Mouse (Mus musculus): Measurements from ENCODE around the gene Cacfd1. TPM values are rescaled to one million over a fixed set of nuclear protein-coding genes. Genes with fewer than 3 reads are reported as not detected.

Gene Cacfd1
- polyA plus RNA-seq, 1 experiment from 2014 or later: 103 TPM

- no peaks in the 10 kb centered on the region for H3K9me3 ChIP-seq
- peak overlapping the region; percentile 61 for H3K27ac ChIP-seq (replicated peaks)
- peak overlapping the region; percentile 56 for H3K4me2 ChIP-seq
- ATAC-seq (ENCODE audit: low FRiP score, low read depth): no peak
- H3K4me1 ChIP-seq (replicated peaks): peaks cover 14% of the 10 kb centered on the region
- 0 out of 2 replicates have a peak overlapping the region, but pooled peaks have one; percentile 39 for H3K9ac ChIP-seq
- WGBS: 79% methylated on average over 4 of the region's 4 CpGs
- peak overlapping the region; percentile 42 for H3K4me3 ChIP-seq
- H3K36me3 ChIP-seq: no peaks in the 10 kb centered on the region
- peaks cover 8% of the 10 kb centered on the region; the same call in 1 of the 2 replicates for H3K27me3 ChIP-seq
Observed at GRCm38 (mm10) chr2:27028437-27029015, 18.8 kb downstream of the Cacfd1 start.

DNA sequence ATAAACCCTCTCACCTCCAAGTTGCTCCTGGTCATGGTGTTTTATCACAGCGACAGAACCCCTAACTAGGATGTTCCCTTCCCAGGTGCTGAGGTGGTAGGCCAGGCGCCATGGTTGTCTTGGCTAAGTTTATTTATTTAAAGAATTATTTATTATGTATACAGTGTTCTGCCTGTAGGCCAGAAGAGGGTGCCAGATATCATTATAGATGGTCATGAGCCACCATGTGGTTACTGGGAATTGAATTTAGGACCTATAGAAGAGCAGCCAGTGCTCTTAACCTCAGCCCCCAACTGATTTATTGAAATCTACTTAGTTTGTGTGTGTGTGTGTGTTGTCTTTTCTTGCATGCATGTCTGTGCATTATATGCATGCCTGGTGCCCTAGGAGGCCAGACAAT is 22.6 kb downstream of the Cacfd1 start:
- no peak for ATAC-seq (ENCODE audit: low FRiP score, low read depth)
- H3K36me3 ChIP-seq: no peaks in the 10 kb centered on the region
- H3K4me1 ChIP-seq (replicated peaks): peaks cover 4% of the 10 kb centered on the region
- WGBS: 84% methylated on average over 2 of the region's 2 CpGs
- H3K9me3 ChIP-seq: no peaks in the 10 kb centered on the region
- H3K27ac ChIP-seq (replicated peaks): no peak overlapping the region
- no peak overlapping the region for H3K4me2 ChIP-seq
- H3K4me3 ChIP-seq: no peak overlapping the region
- no peak overlapping the region for H3K9ac ChIP-seq
- H3K27me3 ChIP-seq: peaks cover 8% of the 10 kb centered on the region; the same call in 1 of the 2 replicates

GRCm38 (mm10) chr2:27036003-27036402 is 26.3 kb downstream of the Cacfd1 start:
- Histone ChIP-seq H3K27me3 (no peaks in the 10 kb centered on the region), H3K4me1 (replicated peaks) (0 out of 2 replicates have a peak, but pooled peaks cover 2% of the 10 kb centered on the region), H3K9ac (no peak overlapping the region), H3K4me3 (no peak overlapping the region), H3K27ac (replicated peaks) (no peak overlapping the region), H3K4me2 (no peak overlapping the region), H3K36me3 (no peaks in the 10 kb centered on the region), H3K9me3 (no peaks in the 10 kb centered on the region)
- ATAC-seq (ENCODE audit: low FRiP score, low read depth): no peak
- 71% methylated on average over 3 of the region's 3 CpGs for whole genome bisulfite sequencing

DNA sequence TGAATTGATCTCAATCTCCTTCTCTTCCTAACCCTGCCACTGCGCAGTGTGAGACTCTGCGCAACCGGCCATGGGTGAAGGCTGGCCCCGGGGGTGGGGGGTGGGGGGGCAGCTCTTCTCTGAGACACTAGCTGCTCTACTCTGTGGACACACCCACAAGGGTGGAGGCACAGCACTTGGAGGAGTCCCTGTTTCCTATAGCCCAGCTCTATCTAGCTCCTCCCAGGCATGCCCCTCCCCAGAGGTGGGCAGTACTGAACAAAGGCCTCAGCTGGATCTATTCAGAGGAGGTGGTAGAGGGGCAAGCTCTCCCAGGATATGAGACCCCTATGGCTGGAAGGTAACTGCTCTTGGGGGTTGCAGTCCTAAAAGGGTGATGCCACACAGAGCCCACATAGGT is 27.3 kb downstream of the Cacfd1 start:
- 55% methylated on average over 4 of the region's 4 CpGs for WGBS
- no peak overlapping the region for H3K4me2 ChIP-seq
- H3K36me3 ChIP-seq: no peaks in the 10 kb centered on the region
- no peak overlapping the region for H3K27ac ChIP-seq (replicated peaks)
- ATAC-seq (ENCODE audit: low FRiP score, low read depth): no peak
- H3K9ac ChIP-seq: no peak overlapping the region
- no peaks in the 10 kb centered on the region for H3K27me3 ChIP-seq
- H3K4me3 ChIP-seq: no peak overlapping the region
- H3K4me1 ChIP-seq (replicated peaks): 0 out of 2 replicates have a peak, but pooled peaks cover 2% of the 10 kb centered on the region
- no peaks in the 10 kb centered on the region for H3K9me3 ChIP-seq

GRCm38 (mm10) chr2:27038596-27038995 is 28.9 kb downstream of the Cacfd1 start:
- no peak for ATAC-seq (ENCODE audit: low FRiP score, low read depth)
- Histone ChIP-seq H3K27ac (replicated peaks) (no peak overlapping the region), H3K4me2 (no peak overlapping the region), H3K27me3 (no peaks in the 10 kb centered on the region), H3K36me3 (no peaks in the 10 kb centered on the region), H3K9ac (no peak overlapping the region), H3K9me3 (no peaks in the 10 kb centered on the region), H3K4me3 (no peak overlapping the region), H3K4me1 (replicated peaks) (0 out of 2 replicates have a peak, but pooled peaks cover 3% of the 10 kb centered on the region)
- 3% methylated on average over 3 of the region's 3 CpGs for WGBS

DNA sequence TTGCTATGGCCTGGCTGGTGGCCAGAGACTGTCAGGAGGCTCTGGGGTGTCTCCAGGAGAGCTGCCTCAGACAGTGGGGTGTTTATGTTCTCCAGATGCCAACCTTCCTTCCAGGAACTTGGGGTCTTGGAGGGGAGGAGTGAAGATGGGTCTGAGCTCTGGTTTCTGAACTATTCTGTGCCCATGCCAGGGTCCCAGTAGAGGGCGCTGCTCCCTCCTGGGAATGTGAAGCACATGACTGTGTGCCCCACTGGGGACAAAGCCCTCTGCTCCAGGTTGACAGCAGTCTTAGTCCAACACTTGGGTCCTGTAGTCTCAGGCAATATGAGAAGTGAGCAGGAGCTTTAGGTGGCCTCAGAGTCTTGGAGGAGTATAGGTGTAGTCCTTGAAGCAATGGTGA is 29.6 kb downstream of the Cacfd1 start:
- WGBS: 7% methylated on average over 1 of the region's 1 CpGs
- ATAC-seq (ENCODE audit: low FRiP score, low read depth): no peak
- H3K27me3 ChIP-seq: no peaks in the 10 kb centered on the region
- 0 out of 2 replicates have a peak, but pooled peaks cover 5% of the 10 kb centered on the region for H3K4me1 ChIP-seq (replicated peaks)
- H3K9ac ChIP-seq: no peak overlapping the region
- no peak overlapping the region for H3K4me3 ChIP-seq
- no peaks in the 10 kb centered on the region for H3K36me3 ChIP-seq
- no peak overlapping the region for H3K4me2 ChIP-seq
- no peak overlapping the region for H3K27ac ChIP-seq (replicated peaks)
- H3K9me3 ChIP-seq: no peaks in the 10 kb centered on the region

DNA sequence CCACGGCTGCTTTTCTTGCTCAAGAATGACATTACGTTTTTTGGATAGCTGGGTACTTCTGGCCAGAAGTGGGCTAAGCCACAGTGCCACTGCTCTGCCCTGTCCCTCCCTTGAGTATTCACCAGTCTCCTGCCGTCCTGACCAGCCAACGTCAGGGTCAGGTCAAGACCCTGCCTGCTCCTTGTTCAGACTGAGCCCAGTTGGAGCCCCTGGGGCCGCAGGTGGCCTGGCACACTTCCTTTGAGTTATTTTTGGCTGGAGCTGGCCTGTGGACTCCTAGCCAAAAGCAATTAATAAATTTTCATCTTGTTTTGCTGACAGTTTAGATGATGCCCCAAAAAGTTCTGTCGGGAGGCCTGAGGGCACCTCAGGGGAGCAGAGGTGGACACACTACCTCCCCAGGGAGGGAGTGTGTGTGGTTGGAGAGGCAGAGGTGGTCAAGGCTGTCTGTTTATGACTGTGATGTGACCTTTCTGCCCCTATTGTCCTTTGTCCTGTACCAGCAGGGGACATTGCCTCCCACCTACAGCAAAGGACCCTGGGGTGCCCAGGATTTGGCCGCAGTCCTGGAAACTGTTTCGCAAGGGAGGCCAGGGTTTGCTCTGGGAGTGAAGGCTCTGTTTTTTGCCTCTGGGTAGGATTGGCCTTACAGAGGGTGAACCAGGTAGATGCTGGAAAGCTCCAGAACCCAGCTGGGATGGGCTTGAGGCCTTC is 32.6 kb downstream of the Cacfd1 start:
- Histone ChIP-seq H3K4me2 (no peak overlapping the region), H3K9ac (no peak overlapping the region), H3K36me3 (no peaks in the 10 kb centered on the region), H3K27me3 (no peaks in the 10 kb centered on the region), H3K9me3 (no peaks in the 10 kb centered on the region), H3K4me3 (no peak overlapping the region), H3K27ac (replicated peaks) (no peak overlapping the region), H3K4me1 (replicated peaks) (0 out of 2 replicates have a peak, but pooled peaks cover 5% of the 10 kb centered on the region)
- no peak for ATAC-seq (ENCODE audit: low FRiP score, low read depth)
- WGBS: 73% methylated on average over 8 of the region's 8 CpGs

DNA sequence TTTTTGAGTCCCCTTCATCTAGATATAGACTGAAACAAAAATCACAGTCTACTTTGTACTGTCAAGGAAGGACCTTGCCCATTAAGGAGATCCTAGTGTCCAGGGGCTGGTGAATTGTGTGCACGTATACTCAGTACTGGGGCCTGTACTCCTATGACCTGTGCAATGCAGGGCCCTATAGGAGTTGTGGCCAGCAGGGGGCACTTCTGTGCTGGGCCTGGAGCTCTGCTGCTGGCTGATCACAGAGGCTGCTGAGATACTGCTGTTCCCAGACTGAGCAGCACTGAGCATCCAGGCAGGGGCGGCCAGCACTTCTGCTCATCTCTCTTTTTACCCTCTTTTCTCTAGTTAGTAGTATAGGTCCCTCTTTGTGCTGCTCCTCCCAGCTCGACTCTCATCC is 33.7 kb downstream of the Cacfd1 start:
- no peak overlapping the region for H3K9ac ChIP-seq
- H3K4me2 ChIP-seq: no peak overlapping the region
- H3K4me3 ChIP-seq: no peak overlapping the region
- 0 out of 2 replicates have a peak, but pooled peaks cover 3% of the 10 kb centered on the region for H3K4me1 ChIP-seq (replicated peaks)
- ATAC-seq (ENCODE audit: low FRiP score, low read depth): peak; percentile 94
- no peaks in the 10 kb centered on the region for H3K27me3 ChIP-seq
- no peaks in the 10 kb centered on the region for H3K9me3 ChIP-seq
- no peaks in the 10 kb centered on the region for H3K36me3 ChIP-seq
- WGBS: 24% methylated on average over 3 of the region's 3 CpGs
- no peak overlapping the region for H3K27ac ChIP-seq (replicated peaks)

- 67% methylated on average over 4 of the region's 4 CpGs for WGBS
- H3K27ac ChIP-seq (replicated peaks): no peak overlapping the region
- no peak overlapping the region for H3K9ac ChIP-seq
- H3K9me3 ChIP-seq: no peaks in the 10 kb centered on the region
- H3K4me3 ChIP-seq: no peak overlapping the region
- H3K27me3 ChIP-seq: no peaks in the 10 kb centered on the region
- no peak for ATAC-seq (ENCODE audit: low FRiP score, low read depth)
- 0 out of 2 replicates have a peak, but pooled peaks cover 3% of the 10 kb centered on the region for H3K4me1 ChIP-seq (replicated peaks)
- no peak overlapping the region for H3K4me2 ChIP-seq
- H3K36me3 ChIP-seq: no peaks in the 10 kb centered on the region
Observed at GRCm38 (mm10) chr2:27044166-27044565, 34.4 kb downstream of the Cacfd1 start.

- ATAC-seq (ENCODE audit: low FRiP score, low read depth): no peak
- WGBS: 86% methylated on average over 3 of the region's 3 CpGs
- Histone ChIP-seq H3K9me3 (no peaks in the 10 kb centered on the region), H3K4me2 (no peak overlapping the region), H3K36me3 (no peaks in the 10 kb centered on the region), H3K4me1 (replicated peaks) (0 out of 2 replicates have a peak, but pooled peaks cover 3% of the 10 kb centered on the region), H3K9ac (no peak overlapping the region), H3K4me3 (no peak overlapping the region), H3K27ac (replicated peaks) (no peak overlapping the region), H3K27me3 (no peaks in the 10 kb centered on the region)
Observed at GRCm38 (mm10) chr2:27044641-27045040, 34.9 kb downstream of the Cacfd1 start.

GRCm38 (mm10) chr2:27045979-27046770 is 36.4 kb downstream of the Cacfd1 start:
- no peak overlapping the region for H3K27ac ChIP-seq (replicated peaks)
- H3K9ac ChIP-seq: no peak overlapping the region
- H3K27me3 ChIP-seq: no peaks in the 10 kb centered on the region
- no peaks in the 10 kb centered on the region for H3K9me3 ChIP-seq
- 58% methylated on average over 8 of the region's 8 CpGs for WGBS
- no peaks in the 10 kb centered on the region for H3K36me3 ChIP-seq
- H3K4me2 ChIP-seq: no peak overlapping the region
- no peak overlapping the region for H3K4me3 ChIP-seq
- no peak for ATAC-seq (ENCODE audit: low FRiP score, low read depth)
- 0 out of 2 replicates have a peak, but pooled peaks cover 3% of the 10 kb centered on the region for H3K4me1 ChIP-seq (replicated peaks)

DNA sequence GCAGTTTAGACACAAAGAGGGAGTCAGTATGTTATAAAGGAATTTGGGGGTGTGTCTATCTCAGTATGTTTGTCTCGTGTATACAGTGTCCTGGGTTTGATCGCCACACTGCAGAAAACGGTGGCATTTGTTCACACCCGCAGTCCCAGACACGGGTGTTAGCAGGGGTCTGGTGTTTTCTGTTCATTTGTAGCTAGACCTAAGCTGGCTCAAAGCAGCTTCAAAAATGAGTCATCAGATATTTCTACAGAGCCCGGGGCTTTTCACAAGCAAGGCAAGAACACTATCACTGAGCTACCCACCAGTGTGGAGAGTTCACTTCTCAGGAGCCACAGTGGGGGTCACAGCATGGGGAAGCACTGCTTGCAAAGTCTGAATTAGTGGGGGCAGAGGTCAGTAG is 39.7 kb downstream of the Cacfd1 start:
- no peaks in the 10 kb centered on the region for H3K4me1 ChIP-seq (replicated peaks)
- H3K9ac ChIP-seq: no peak overlapping the region
- H3K4me3 ChIP-seq: no peak overlapping the region
- H3K27ac ChIP-seq (replicated peaks): no peak overlapping the region
- H3K9me3 ChIP-seq: no peaks in the 10 kb centered on the region
- no peaks in the 10 kb centered on the region for H3K36me3 ChIP-seq
- no peaks in the 10 kb centered on the region for H3K27me3 ChIP-seq
- no peak for ATAC-seq (ENCODE audit: low FRiP score, low read depth)
- 40% methylated on average over 6 of the region's 6 CpGs for WGBS
- no peak overlapping the region for H3K4me2 ChIP-seq
